19 mouse cellular contexts compared by ENCODE assay signal in the genomic region with DNA sequence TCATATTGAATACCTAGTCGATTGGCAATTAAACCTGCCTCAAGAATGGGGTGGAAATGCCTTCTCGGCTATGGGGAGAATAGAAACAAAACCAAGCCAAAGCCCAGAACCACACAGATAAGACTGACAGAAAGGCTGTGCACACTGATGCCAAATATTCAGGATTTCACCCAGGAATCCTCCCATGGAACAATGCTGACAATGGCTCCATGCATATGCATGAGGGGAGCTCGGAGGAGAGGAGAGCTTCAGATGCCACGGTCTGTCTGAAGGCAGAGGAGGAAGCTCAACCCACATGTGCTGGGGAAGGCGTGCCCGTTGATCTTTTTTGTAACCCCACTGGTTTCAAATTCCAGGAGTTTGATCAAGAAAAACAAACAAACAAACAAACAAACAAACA. TPM values are rescaled to one million over a fixed set of nuclear protein-coding genes. Genes with fewer than 3 reads are reported as not detected.
DNase-seq lines count a peak whose midpoint lies in the region; ATAC-seq lines count a peak whose summit lies in the region.
"Had no signal": no experiment of that assay in that cellular context is flagged by ENCODE, and none has a peak within 500 bp of the region (broad histone marks: within the 10 kb centered on the region; RNA-seq: fewer than 3 reads in every experiment).

No protein-coding gene starts in this region.

- H3K9ac ChIP-seq in forebrain, embryonic 11.5 days (ENCODE audit: low read length): no peak overlapping the region
- H3K9ac ChIP-seq in midbrain, embryonic 12.5 days (replicated peaks): no peak overlapping the region
- H3K9ac ChIP-seq in neural tube, embryonic 14.5 days (replicated peaks; ENCODE audit: low read depth, low read length): 0 out of 2 replicates have a peak overlapping the region, but pooled peaks have one; percentile 11
- H3K9ac ChIP-seq: limb, embryonic 12.5 days had no signal

- 21% methylated on average over 6 of the region's 6 CpGs for WGBS in forebrain, embryonic 11.5 days
- WGBS in forebrain, embryonic 10.5 days: 37% methylated on average over 6 of the region's 6 CpGs
- WGBS in hindbrain, embryonic 10.5 days: 27% methylated on average over 6 of the region's 6 CpGs
- WGBS in midbrain, embryonic 12.5 days: 10% methylated on average over 6 of the region's 6 CpGs
- WGBS in neural tube, embryonic 14.5 days: 16% methylated on average over 6 of the region's 6 CpGs

- no peak overlapping the region for H3K4me2 ChIP-seq in forebrain, embryonic 11.5 days (ENCODE audit: low read depth, low read length, severe bottlenecking)
- peak overlapping the region; percentile 31 for H3K4me2 ChIP-seq in midbrain, embryonic 12.5 days (replicated peaks)
- peak overlapping the region; percentile 18; the same call in 1 of the 2 replicates for H3K4me2 ChIP-seq in neural tube, embryonic 14.5 days (ENCODE audit: low read depth, low read length)
- H3K4me2 ChIP-seq: limb, embryonic 12.5 days had no signal

- no peak overlapping the region for H3K4me3 ChIP-seq in forebrain, embryonic 11.5 days (ENCODE audit: low read depth, low read length)
- no peak overlapping the region for H3K4me3 ChIP-seq in forebrain, embryonic 10.5 days
- H3K4me3 ChIP-seq in hindbrain, embryonic 10.5 days: no peak overlapping the region
- H3K4me3 ChIP-seq in midbrain, embryonic 12.5 days: no peak overlapping the region
- no peak overlapping the region for H3K4me3 ChIP-seq in neural tube, embryonic 14.5 days (ENCODE audit: low read depth, low read length)
- H3K4me3 ChIP-seq: embryonic facial prominence, embryonic 10.5 days; heart, embryonic 10.5 days; limb, embryonic 12.5 days had no signal

- H3K27me3 ChIP-seq in forebrain, embryonic 11.5 days (ENCODE audit: control insufficient read depth, insufficient read depth, low read length): no peaks in the 10 kb centered on the region; the same call in 1 of the 2 replicates
- H3K27me3 ChIP-seq in forebrain, embryonic 10.5 days (ENCODE audit: poor library complexity, severe bottlenecking): peaks cover 19% of the 10 kb centered on the region
- H3K27me3 ChIP-seq in hindbrain, embryonic 10.5 days (ENCODE audit: insufficient read depth, poor library complexity, severe bottlenecking): peaks cover 14% of the 10 kb centered on the region
- H3K27me3 ChIP-seq in midbrain, embryonic 12.5 days: peaks cover 6% of the 10 kb centered on the region; the same call in 1 of the 2 replicates
- H3K27me3 ChIP-seq in neural tube, embryonic 14.5 days (ENCODE audit: control insufficient read depth, insufficient read depth, low read length): no peaks in the 10 kb centered on the region

- no peak overlapping the region for H3K27ac ChIP-seq in forebrain, embryonic 11.5 days (ENCODE audit: low read depth, low read length)
- H3K27ac ChIP-seq in forebrain, embryonic 10.5 days: no peak overlapping the region
- H3K27ac ChIP-seq in hindbrain, embryonic 10.5 days: peak overlapping the region; percentile 2; the same call in 1 of the 2 replicates
- H3K27ac ChIP-seq in midbrain, embryonic 12.5 days (replicated peaks): peak overlapping the region; percentile 69
- peak overlapping the region; percentile 57 for H3K27ac ChIP-seq in neural tube, embryonic 14.5 days (ENCODE audit: low read depth, low read length)
- H3K27ac ChIP-seq: embryonic facial prominence, embryonic 10.5 days; heart, embryonic 10.5 days; limb, embryonic 12.5 days had no signal

- H3K9me3 ChIP-seq in forebrain, embryonic 11.5 days (ENCODE audit: control insufficient read depth, low read length): no peaks in the 10 kb centered on the region
- no peaks in the 10 kb centered on the region for H3K9me3 ChIP-seq in forebrain, embryonic 10.5 days
- H3K9me3 ChIP-seq in hindbrain, embryonic 10.5 days: 0 out of 2 replicates have a peak, but pooled peaks cover 3% of the 10 kb centered on the region
- no peaks in the 10 kb centered on the region for H3K9me3 ChIP-seq in midbrain, embryonic 12.5 days
- no peaks in the 10 kb centered on the region for H3K9me3 ChIP-seq in neural tube, embryonic 14.5 days (ENCODE audit: control insufficient read depth, low read length)
- H3K9me3 ChIP-seq: embryonic facial prominence, embryonic 10.5 days; heart, embryonic 10.5 days; limb, embryonic 12.5 days had no signal

- DNase-seq in forebrain, embryonic 11.5 days (ENCODE audit: low spot score): no peak
- no peak for DNase-seq in forebrain, embryonic 10.5 days (ENCODE audit: extremely low spot score, low spot score)
- peak; percentile 40 for DNase-seq in hindbrain, embryonic 10.5 days (ENCODE audit: low spot score)
- no peak for DNase-seq in left cerebral cortex, adult 8-10 months (ENCODE audit: low spot score in 2 of 2)
- DNase-seq in MN1 (ENCODE audit: low spot score): no peak
- DNase-seq in lung, postnatal 10 days: no peak
- DNase-seq: adrenal gland, postnatal 36 days; gastrocnemius, postnatal 14 days; heart, postnatal 36 days; kidney, adult 18-20 months; kidney, postnatal 36 days had no signal

- H3K4me1 ChIP-seq in forebrain, embryonic 11.5 days (replicated peaks; ENCODE audit: control insufficient read depth, insufficient read depth, low read length): peaks cover 6% of the 10 kb centered on the region
- H3K4me1 ChIP-seq in forebrain, embryonic 10.5 days: peaks cover 17% of the 10 kb centered on the region
- H3K4me1 ChIP-seq in hindbrain, embryonic 10.5 days (replicated peaks): peaks cover 31% of the 10 kb centered on the region
- H3K4me1 ChIP-seq in midbrain, embryonic 12.5 days: peaks cover 30% of the 10 kb centered on the region
- H3K4me1 ChIP-seq in neural tube, embryonic 14.5 days (ENCODE audit: control insufficient read depth, insufficient read depth, low read length): peaks cover 10% of the 10 kb centered on the region; the same call in 1 of the 2 replicates
- H3K4me1 ChIP-seq: limb, embryonic 12.5 days had no signal

- H3K36me3 ChIP-seq in forebrain, embryonic 11.5 days (ENCODE audit: control insufficient read depth, insufficient read depth, low read length): no peaks in the 10 kb centered on the region
- H3K36me3 ChIP-seq in forebrain, embryonic 10.5 days (replicated peaks): no peaks in the 10 kb centered on the region
- no peaks in the 10 kb centered on the region for H3K36me3 ChIP-seq in hindbrain, embryonic 10.5 days
- no peaks in the 10 kb centered on the region for H3K36me3 ChIP-seq in midbrain, embryonic 12.5 days
- no peaks in the 10 kb centered on the region for H3K36me3 ChIP-seq in neural tube, embryonic 14.5 days (ENCODE audit: control insufficient read depth, insufficient read depth, low read length)
- H3K36me3 ChIP-seq: embryonic facial prominence, embryonic 10.5 days; heart, embryonic 10.5 days; limb, embryonic 12.5 days had no signal

- ATAC-seq in forebrain, embryonic 11.5 days (replicated peaks; ENCODE audit: low FRiP score): 0 out of 2 replicates have a peak, but pooled peaks have one; percentile 60
- ATAC-seq in midbrain, embryonic 12.5 days (ENCODE audit: low FRiP score, low read depth): peak; percentile 87
- peak; percentile 51; the same call in 1 of the 2 replicates for ATAC-seq in neural tube, embryonic 14.5 days (ENCODE audit: low read depth)

RNA-seq across cellular contexts. Expression of gene Gm10188, which starts 7.4 kb away (rescaled TPM):
- not detected in 2 replicates for polyA plus RNA-seq in forebrain, embryonic 11.5 days (2014; fragmentation: Nextera tagmentation; extraction: Ambion mirVana)
- polyA plus RNA-seq in forebrain, embryonic 10.5 days (2016; fragmentation: Nextera tagmentation; extraction: Ambion mirVana): not detected in 2 replicates
- polyA plus RNA-seq in hindbrain, embryonic 10.5 days (2016; fragmentation: Nextera tagmentation; extraction: Ambion mirVana): 0.24 and 0.31 TPM in 2 replicates
- 0.96 TPM in 1 of 2 replicates, not detected in the other for polyA plus RNA-seq in midbrain, embryonic 12.5 days (2016; fragmentation: Nextera tagmentation; extraction: Ambion mirVana)
- polyA plus RNA-seq in neural tube, embryonic 14.5 days (2014; fragmentation: Nextera tagmentation; extraction: Ambion mirVana): 0.74 and 0.76 TPM in 2 replicates
- total RNA-seq in left cerebral cortex, adult 8-10 months (2022): not detected
- total RNA-seq: adrenal gland, postnatal 36 days; gastrocnemius, postnatal 14 days; heart, postnatal 36 days; left cerebral cortex, adult 18-20 months had no signal
- polyA plus RNA-seq: embryonic facial prominence, embryonic 10.5 days; heart, embryonic 10.5 days; limb, embryonic 12.5 days; liver, embryonic 16.5 days; urinary bladder, adult 2 months had no signal

RNA-seq across cellular contexts. Expression of gene AC124108.1, which starts 30.9 kb away (rescaled TPM):
- 4.7 and 5.6 TPM in 2 replicates for polyA plus RNA-seq in forebrain, embryonic 11.5 days (2014; fragmentation: Nextera tagmentation; extraction: Ambion mirVana)
- 1.8 and 3.3 TPM in 2 replicates for polyA plus RNA-seq in forebrain, embryonic 10.5 days (2016; fragmentation: Nextera tagmentation; extraction: Ambion mirVana)
- polyA plus RNA-seq in hindbrain, embryonic 10.5 days (2016; fragmentation: Nextera tagmentation; extraction: Ambion mirVana): 1.6 and 2.8 TPM in 2 replicates
- polyA plus RNA-seq in midbrain, embryonic 12.5 days (2016; fragmentation: Nextera tagmentation; extraction: Ambion mirVana): 6.1 and 7.9 TPM in 2 replicates
- 3.6 and 3.8 TPM in 2 replicates for polyA plus RNA-seq in neural tube, embryonic 14.5 days (2014; fragmentation: Nextera tagmentation; extraction: Ambion mirVana)
- total RNA-seq in left cerebral cortex, adult 8-10 months (2022): 1 to 10 TPM; 4.6 to 5.7 (median 4.7) TPM
- total RNA-seq: gastrocnemius, postnatal 14 days; heart, postnatal 36 days had no signal
- polyA plus RNA-seq: heart, embryonic 10.5 days; liver, embryonic 16.5 days had no signal

RNA-seq across cellular contexts. Expression of gene Lemd1, which starts 30.9 kb away (rescaled TPM):
- polyA plus RNA-seq in forebrain, embryonic 11.5 days (2014; fragmentation: Nextera tagmentation; extraction: Ambion mirVana): 8.1 and 12.1 TPM in 2 replicates
- 4.1 and 4.2 TPM in 2 replicates for polyA plus RNA-seq in forebrain, embryonic 10.5 days (2016; fragmentation: Nextera tagmentation; extraction: Ambion mirVana)
- polyA plus RNA-seq in hindbrain, embryonic 10.5 days (2016; fragmentation: Nextera tagmentation; extraction: Ambion mirVana): 2.6 and 7.7 TPM in 2 replicates
- 13.4 and 15.6 TPM in 2 replicates for polyA plus RNA-seq in midbrain, embryonic 12.5 days (2016; fragmentation: Nextera tagmentation; extraction: Ambion mirVana)
- 21.0 and 25.3 TPM in 2 replicates for polyA plus RNA-seq in neural tube, embryonic 14.5 days (2014; fragmentation: Nextera tagmentation; extraction: Ambion mirVana)
- 1 to 10 TPM; 7.0 to 9.5 (median 8.1) TPM for total RNA-seq in left cerebral cortex, adult 8-10 months (2022)
- total RNA-seq: gastrocnemius, postnatal 14 days; heart, postnatal 36 days had no signal
- polyA plus RNA-seq: liver, embryonic 16.5 days had no signal

Comparison
In these comparisons a context has a peak if more than half of its experiments do, and no peak if none do; other contexts are left out.
1. H3K27ac ChIP-seq: peak in hindbrain, embryonic 10.5 days (single experiment), midbrain, embryonic 12.5 days (single experiment) and neural tube, embryonic 14.5 days (single experiment); none in forebrain, embryonic 11.5 days (single experiment) and forebrain, embryonic 10.5 days (single experiment).
2. Peak in every context shown above with its lines, with median percentiles within 50 percentile points of each other: ATAC-seq.